Mouse (Mus musculus) heart, postnatal 4 days (tissue): Measurements from ENCODE around the gene Ubb. TPM values are rescaled to one million over a fixed set of nuclear protein-coding genes. Genes with fewer than 3 reads are reported as not detected.

Experiments
- DNase-seq: peaks from one replicate; pipeline ENCODE4 v3.0.0; 2021
- total RNA-seq, 2 experiments: library from RNA; stranded (reverse); gene quantifications; 2 replicates each; pipeline ENCODE4 v1.2.3; 2021

Ubb gene
- total RNA-seq, 2 experiments from 2014 or later: 828 to 847 TPM

GRCm38 (mm10) chr11:62584671-62585206 lies 33.8 kb downstream of the Ubb start:
- DNase-seq: no peak

GRCm38 (mm10) chr11:62587034-62587433 lies 36.1 kb downstream of the Ubb start:
- DNase-seq: no peak

DNA sequence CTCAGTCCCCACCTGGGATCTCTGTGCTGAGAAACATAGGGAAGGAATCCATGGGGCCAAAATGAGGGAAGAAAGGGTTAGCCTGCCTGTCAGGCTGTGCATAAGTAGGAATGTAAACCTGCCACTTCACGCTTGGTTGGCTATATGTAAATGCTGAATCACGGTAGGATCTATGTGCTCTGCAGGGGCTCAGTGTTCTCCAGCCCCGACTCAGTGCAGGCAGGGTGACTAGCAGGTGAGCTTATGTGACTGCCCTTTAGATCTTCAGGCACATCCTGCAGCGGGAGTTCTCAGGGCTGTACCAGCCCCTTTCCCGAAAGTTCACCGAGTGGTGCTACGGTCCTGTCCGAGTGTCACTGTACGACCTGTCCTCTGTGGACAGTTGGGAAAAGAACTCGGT lies 38.4 kb downstream of the Ubb start:
- no peak for DNase-seq

GRCm38 (mm10) chr11:62591026-62591425 lies 40.1 kb downstream of the Ubb start:
- DNase-seq: no peak

DNA sequence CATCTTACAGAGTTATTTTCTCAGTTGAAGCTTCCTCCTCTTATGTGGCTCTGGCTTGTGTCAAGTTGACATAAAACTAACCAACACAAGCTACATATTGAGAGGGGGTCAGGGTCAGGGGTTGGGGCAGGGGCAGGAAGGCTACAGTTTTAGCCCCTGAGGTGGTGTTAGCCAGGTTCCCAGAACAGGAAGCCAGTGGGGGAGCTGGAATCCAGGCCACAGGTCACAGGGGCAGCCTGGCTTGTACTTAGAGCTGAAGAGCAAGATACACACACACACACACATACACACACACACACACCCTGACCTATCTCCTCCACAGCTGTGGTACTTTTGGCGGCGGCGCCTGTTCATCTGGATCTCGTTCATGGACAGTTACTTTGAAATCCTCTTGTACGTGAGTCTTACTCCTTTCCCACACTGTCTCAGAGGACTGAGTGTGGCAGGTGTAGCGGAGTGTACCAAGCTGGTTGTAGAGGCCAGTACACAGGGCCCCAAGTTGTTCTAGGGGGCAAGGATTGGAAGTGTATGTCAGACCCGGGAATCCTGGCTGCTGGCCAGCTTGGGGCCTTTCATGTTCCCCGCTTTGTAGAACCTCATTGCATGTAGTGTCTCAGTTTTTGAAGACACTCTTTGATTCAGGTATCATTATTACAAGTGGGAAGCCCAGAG lies 41.1 kb downstream of the Ubb start:
- no peak for DNase-seq

DNA sequence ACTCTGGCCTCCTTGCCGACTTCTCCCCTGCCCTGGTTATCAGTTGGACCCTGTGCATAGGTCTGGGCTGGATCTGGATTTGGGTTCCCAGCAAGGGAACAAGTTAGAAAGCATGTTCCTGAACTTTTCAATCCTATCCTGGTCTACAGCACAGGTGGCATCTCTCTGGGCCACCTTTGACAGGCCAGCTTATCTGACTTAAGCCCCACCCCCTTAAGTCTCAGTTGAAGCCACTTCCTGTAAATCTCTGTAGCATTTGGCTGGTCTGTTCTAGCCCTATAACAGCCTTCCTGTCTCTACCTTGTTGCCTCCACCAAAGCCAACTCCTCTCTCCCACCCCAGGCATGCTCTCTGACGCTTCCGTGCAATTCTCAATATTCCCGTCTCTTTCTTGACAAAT lies 47.6 kb downstream of the Ubb start:
- DNase-seq: no peak

- DNase-seq: no peak
These were observed 51.0 kb downstream of the Ubb start for GRCm38 (mm10) chr11:62601732-62602618.

Other genes with a start within 250 kb of the Ubb start
- 1 to 10 TPM; 3.9 to 4.5 TPM for gene Pigl, start 92.7 kb upstream of the Ubb start, total RNA-seq
- gene Ncor1, start 92.6 kb upstream of the Ubb start, total RNA-seq: 100 to 1,000 TPM; 137 to 151 TPM
- gene Cenpv, start 11.9 kb upstream of the Ubb start, total RNA-seq: 10 to 100 TPM; 23.8 to 25.7 TPM
- gene Trpv2, start 23.3 kb downstream of the Ubb start, total RNA-seq: 1 to 10 TPM; 3.0 to 3.2 TPM
- 10 to 100 TPM; 15.7 to 16.5 TPM for gene Lrrc75a, start 97.4 kb downstream of the Ubb start, total RNA-seq
- gene Mmgt2, start 97.5 kb downstream of the Ubb start, total RNA-seq: 10 to 100 TPM; 18.5 to 20.9 TPM
- gene Zfp287, start 180.7 kb downstream of the Ubb start, total RNA-seq: 1 to 10 TPM; 3.5 to 4.4 TPM
- not detected for gene Gm10428, start 201.9 kb downstream of the Ubb start, total RNA-seq
- 1 to 10 TPM; 1.9 to 2.1 TPM for gene Zfp286, start 238.3 kb downstream of the Ubb start, total RNA-seq